In the genomic region with DNA sequence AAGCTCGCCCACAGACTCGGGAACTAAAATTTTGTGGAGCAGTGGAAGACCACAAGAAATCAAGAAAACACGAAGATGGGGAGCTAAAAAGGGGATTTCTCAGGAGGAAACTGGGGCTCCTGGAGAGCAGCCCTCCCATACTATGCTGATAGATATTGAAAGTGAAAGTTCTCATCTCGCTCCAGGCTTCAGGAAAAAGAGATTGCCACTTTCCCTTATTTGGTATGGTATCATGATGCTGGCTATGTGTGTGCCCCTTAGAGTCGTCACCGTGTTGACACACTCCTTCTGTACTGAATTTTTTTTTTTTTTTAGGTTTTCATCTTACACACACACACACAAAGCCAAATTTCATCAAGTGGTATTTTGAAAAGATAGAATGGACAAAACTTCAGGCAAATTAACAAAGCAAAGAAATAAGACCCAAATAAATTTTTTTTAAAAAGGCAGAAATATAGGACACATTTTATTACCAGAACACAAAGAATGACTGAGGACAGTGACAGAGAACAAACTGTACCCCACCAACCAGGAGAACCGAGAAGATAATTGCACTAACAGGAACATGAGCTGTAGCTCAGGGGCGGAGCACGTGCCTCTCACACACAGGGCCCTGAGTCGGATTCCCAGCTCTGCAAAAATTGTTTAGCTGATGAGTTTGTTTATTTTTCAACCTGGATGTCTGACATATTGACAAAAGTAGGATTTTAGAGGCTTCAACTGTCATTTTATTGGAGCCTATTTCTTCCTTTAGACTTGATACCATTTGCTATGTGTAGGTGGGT, we compare ENCODE assay signal across 17 mouse cellular contexts.
A peak's percentile ranks its signal among the peaks of the same experiment; 100 is the strongest.
DNase-seq lines count a peak whose midpoint lies in the region; ATAC-seq and TF ChIP-seq lines count a peak whose summit lies in the region.
"Had no signal": no experiment of that assay in that cellular context is flagged by ENCODE, and none has a peak within 500 bp of the region (broad histone marks: within the 10 kb centered on the region; RNA-seq: fewer than 3 reads in every experiment).

No protein-coding gene starts in this region.

- peak overlapping the region; percentile 32; the same call in 1 of the 2 replicates for H3K4me2 ChIP-seq in lung, postnatal 0 days (replicated peaks; ENCODE audit: low read depth, low read length)
- H3K4me2 ChIP-seq in myocyte (ENCODE audit: low read depth), result peak overlapping the region; percentile 82
- H3K4me2 ChIP-seq: forebrain, embryonic 12.5 days; hindbrain, embryonic 12.5 days had no signal

- H3K9me3 ChIP-seq in lung, postnatal 0 days (ENCODE audit: low read length), result no peaks in the 10 kb centered on the region
- H3K9me3 ChIP-seq: forebrain, embryonic 12.5 days; hindbrain, embryonic 12.5 days had no signal

- no peaks in the 10 kb centered on the region for H3K4me1 ChIP-seq in lung, postnatal 0 days (ENCODE audit: insufficient read depth, low read depth, low read length)
- H3K4me1 ChIP-seq: embryonic facial prominence, embryonic 10.5 days; forebrain, embryonic 12.5 days; hindbrain, embryonic 12.5 days had no signal

- H3K79me2 ChIP-seq in myocyte (ENCODE audit: control insufficient read depth, insufficient read depth), result no peaks in the 10 kb centered on the region

- no peaks in the 10 kb centered on the region for H3K36me3 ChIP-seq in lung, postnatal 0 days (ENCODE audit: insufficient read depth, low read length)
- no peaks in the 10 kb centered on the region for H3K36me3 ChIP-seq in myocyte (ENCODE audit: control insufficient read depth, insufficient read depth)
- H3K36me3 ChIP-seq: embryonic facial prominence, embryonic 10.5 days; forebrain, embryonic 12.5 days; hindbrain, embryonic 12.5 days had no signal

- H3K4me3 ChIP-seq in lung, postnatal 0 days (ENCODE audit: low read depth, low read length), result peak overlapping the region; percentile 6; the same call in 1 of the 2 replicates
- H3K4me3 ChIP-seq in myocyte, result peak overlapping the region; percentile 30
- H3K4me3 ChIP-seq: embryonic facial prominence, embryonic 10.5 days; forebrain, embryonic 12.5 days; hindbrain, embryonic 12.5 days had no signal

- no peak for TF ChIP-seq POLR2A in myocyte (IDR thresholded peaks at IDR 0.05; ENCODE audit: insufficient read length, low read depth)

- no peak overlapping the region for H3ac ChIP-seq in myocyte (ENCODE audit: control insufficient read depth, insufficient read length)

- 63% methylated on average over 10 of the region's 10 CpGs for WGBS in lung, postnatal 0 days

- no peak overlapping the region for H3K27ac ChIP-seq in lung, postnatal 0 days (ENCODE audit: low read length)
- H3K27ac ChIP-seq: embryonic facial prominence, embryonic 10.5 days; forebrain, embryonic 12.5 days; hindbrain, embryonic 12.5 days had no signal

- no peak for ATAC-seq in lung, postnatal 0 days
- peak; percentile 58 to 78 for ATAC-seq in hematopoietic stem cell, adult 5-6 weeks (replicated peaks in 1 of 2; ENCODE audit: insufficient read depth in 1 of 2, low FRiP score in 2 of 2, low TSS enrichment in 1 of 2, low read depth in 1 of 2, poor library complexity in 2 of 2, severe bottlenecking in 2 of 2)

- no peak overlapping the region for H3K9ac ChIP-seq in lung, postnatal 0 days (replicated peaks; ENCODE audit: low read depth)
- H3K9ac ChIP-seq: forebrain, embryonic 12.5 days; hindbrain, embryonic 12.5 days had no signal

- TF ChIP-seq CTCF in lung, postnatal 0 days (IDR thresholded peaks at IDR 0.05), result no peak

- DNase-seq in lung, postnatal 0 days (ENCODE audit: low spot score), result no peak
- DNase-seq in lung, postnatal 10 days, result no peak
- peak; percentile 47 for DNase-seq in MEL-GATA-1-ER (ENCODE audit: extremely low read depth, low read depth)
- DNase-seq in ovary, postnatal 36 days (ENCODE audit: low spot score), result no peak
- no peak for DNase-seq in right cerebral cortex, postnatal 14 days
- DNase-seq in right cerebral cortex, postnatal 10 days (ENCODE audit: low spot score in 2 of 2), result no peak
- DNase-seq: adrenal gland, postnatal 36 days; cerebellum, adult 11-12 months; gastrocnemius, postnatal 14 days; kidney, adult 2 months; spleen, adult 18-20 months; thymus, adult 2 months had no signal

- TF ChIP-seq EP300 in lung, postnatal 0 days (IDR thresholded peaks at IDR 0.05), result no peak

- no peaks in the 10 kb centered on the region for H3K27me3 ChIP-seq in lung, postnatal 0 days (replicated peaks; ENCODE audit: insufficient read depth, low read length)
- H3K27me3 ChIP-seq in myocyte (ENCODE audit: control insufficient read depth, insufficient read depth, insufficient read length), result no peaks in the 10 kb centered on the region
- H3K27me3 ChIP-seq: forebrain, embryonic 12.5 days; hindbrain, embryonic 12.5 days had no signal

TF ChIP-seq in myocyte, 11 proteins besides CTCF, POLR2A, EP300 and RAD21:
- TF ChIP-seq SRF (IDR thresholded peaks at IDR 0.05; ENCODE audit: control insufficient read depth, insufficient read length, low read depth) (peak; percentile 94), TCF3 (IDR thresholded peaks at IDR 0.05; ENCODE audit: insufficient read length, low read depth) (no peak)
